Mouse (Mus musculus): ENCODE results near the gene Incenp. TPM values are rescaled to one million over a fixed set of nuclear protein-coding genes. Genes with fewer than 3 reads are reported as not detected.
A peak's percentile ranks its signal among the peaks of the same experiment; 100 is the strongest.
"Not testable (repeated sequence)": the region's sequence is repeated elsewhere in the genome, so short reads cannot be mapped to it uniquely, and the experiment has no call there.

Incenp gene
- polyA plus RNA-seq, 1 experiment from 2014 or later: 23.8 TPM

DNA sequence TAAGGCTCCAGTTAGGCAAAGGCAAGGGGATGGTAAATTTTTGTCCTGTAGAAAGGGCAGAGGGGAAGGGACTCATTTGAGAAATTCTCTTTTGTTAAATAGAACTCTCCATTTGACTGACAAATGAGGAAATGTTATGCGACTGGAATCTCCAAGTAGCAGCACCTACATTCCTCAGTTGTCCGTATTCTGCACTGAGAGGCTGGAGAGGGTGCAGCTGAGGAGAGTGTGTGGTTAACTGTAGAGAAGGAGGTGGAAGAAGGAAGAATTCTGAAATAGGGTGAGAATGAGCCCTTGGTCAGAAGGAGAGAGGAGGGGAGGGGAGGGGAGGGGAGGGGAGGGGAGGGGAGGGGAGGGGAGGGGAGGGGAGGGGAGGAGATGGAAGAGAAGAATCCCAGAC, 34.6 kb upstream of the Incenp start:
- H3K9me3 ChIP-seq (ENCODE audit: control insufficient read depth, low read length): no peaks in the 10 kb centered on the region
- no peaks in the 10 kb centered on the region for H3K4me1 ChIP-seq (replicated peaks; ENCODE audit: control insufficient read depth, insufficient read depth)
- H3K4me2 ChIP-seq (replicated peaks; ENCODE audit: low read depth): no peak overlapping the region
- no peak for DNase-seq (ENCODE audit: low spot score)
- H3K36me3 ChIP-seq (ENCODE audit: control insufficient read depth, insufficient read depth, low read length): no peaks in the 10 kb centered on the region
- H3K4me3 ChIP-seq (ENCODE audit: low read depth, low read length): no peak overlapping the region
- no peaks in the 10 kb centered on the region for H3K27me3 ChIP-seq (ENCODE audit: control insufficient read depth, insufficient read depth, low read length)
- H3K27ac ChIP-seq (replicated peaks): no peak overlapping the region
- ATAC-seq (ENCODE audit: low FRiP score, low TSS enrichment): no peak
- TF ChIP-seq EP300 (optimal IDR thresholded peaks at IDR 0.05): no peak
- no peak for TF ChIP-seq CTCF (IDR thresholded peaks at IDR 0.05; ENCODE audit: low read depth)
- WGBS: 55% methylated on average over 2 of the region's 2 CpGs
- H3K9ac ChIP-seq (ENCODE audit: low read length): no peak overlapping the region

- H3K4me1 ChIP-seq (replicated peaks; ENCODE audit: control insufficient read depth, insufficient read depth); H3K4me2 ChIP-seq (replicated peaks; ENCODE audit: low read depth); H3K36me3 ChIP-seq (ENCODE audit: control insufficient read depth, insufficient read depth, low read length); H3K27ac ChIP-seq (replicated peaks); H3K9ac ChIP-seq (ENCODE audit: low read length); H3K27me3 ChIP-seq (ENCODE audit: control insufficient read depth, insufficient read depth, low read length); H3K4me3 ChIP-seq (ENCODE audit: low read depth, low read length); H3K9me3 ChIP-seq (ENCODE audit: control insufficient read depth, low read length): not testable (repeated sequence)
- peak; percentile 38 for DNase-seq (ENCODE audit: low spot score)
- peak; percentile 93 for ATAC-seq (ENCODE audit: low FRiP score, low TSS enrichment)
- 50% methylated on average over 2 of the region's 2 CpGs for WGBS
Measured at GRCm38 (mm10) chr19:9931167-9931607, 31.8 kb upstream of the Incenp start.

- whole genome bisulfite sequencing: 70% methylated on average over 9 of the region's 9 CpGs
- no peaks in the 10 kb centered on the region for H3K36me3 ChIP-seq (ENCODE audit: control insufficient read depth, insufficient read depth, low read length)
- no peak for TF ChIP-seq EP300 (optimal IDR thresholded peaks at IDR 0.05)
- no peak for TF ChIP-seq CTCF (IDR thresholded peaks at IDR 0.05; ENCODE audit: low read depth)
- H3K4me3 ChIP-seq (ENCODE audit: low read depth, low read length): no peak overlapping the region
- DNase-seq (ENCODE audit: low spot score) (no peak), ATAC-seq (ENCODE audit: low FRiP score, low TSS enrichment) (no peak)
- H3K27me3 ChIP-seq (ENCODE audit: control insufficient read depth, insufficient read depth, low read length): no peaks in the 10 kb centered on the region
- H3K9ac ChIP-seq (ENCODE audit: low read length): no peak overlapping the region
- H3K4me1 ChIP-seq (replicated peaks; ENCODE audit: control insufficient read depth, insufficient read depth): no peaks in the 10 kb centered on the region
- no peak overlapping the region for H3K4me2 ChIP-seq (replicated peaks; ENCODE audit: low read depth)
- H3K27ac ChIP-seq (replicated peaks): no peak overlapping the region
- H3K9me3 ChIP-seq (ENCODE audit: control insufficient read depth, low read length): no peaks in the 10 kb centered on the region
Measured at GRCm38 (mm10) chr19:9928089-9928488, 28.7 kb upstream of the Incenp start.

- Histone ChIP-seq H3K27me3 (ENCODE audit: control insufficient read depth, insufficient read depth, low read length) (no peaks in the 10 kb centered on the region), H3K4me1 (replicated peaks; ENCODE audit: control insufficient read depth, insufficient read depth) (no peaks in the 10 kb centered on the region), H3K27ac (replicated peaks) (no peak overlapping the region), H3K9me3 (ENCODE audit: control insufficient read depth, low read length) (no peaks in the 10 kb centered on the region), H3K9ac (ENCODE audit: low read length) (no peak overlapping the region), H3K4me2 (replicated peaks; ENCODE audit: low read depth) (no peak overlapping the region), H3K36me3 (ENCODE audit: control insufficient read depth, insufficient read depth, low read length) (no peaks in the 10 kb centered on the region), H3K4me3 (ENCODE audit: low read depth, low read length) (no peak overlapping the region)
- WGBS: 54% methylated on average over 8 of the region's 8 CpGs
- no peak for ATAC-seq (ENCODE audit: low FRiP score, low TSS enrichment)
- no peak for TF ChIP-seq CTCF (IDR thresholded peaks at IDR 0.05; ENCODE audit: low read depth)
- no peak for TF ChIP-seq EP300 (optimal IDR thresholded peaks at IDR 0.05)
- no peak for DNase-seq (ENCODE audit: low spot score)
Measured at GRCm38 (mm10) chr19:9924769-9925272, 25.5 kb upstream of the Incenp start.

- DNase-seq (ENCODE audit: low spot score) (no peak), ATAC-seq (ENCODE audit: low FRiP score, low TSS enrichment) (peak; percentile 62)
- no peaks in the 10 kb centered on the region for H3K27me3 ChIP-seq (ENCODE audit: control insufficient read depth, insufficient read depth, low read length)
- no peak overlapping the region for H3K27ac ChIP-seq (replicated peaks)
- no peak overlapping the region for H3K4me3 ChIP-seq (ENCODE audit: low read depth, low read length)
- no peaks in the 10 kb centered on the region for H3K9me3 ChIP-seq (ENCODE audit: control insufficient read depth, low read length)
- no peak overlapping the region for H3K4me2 ChIP-seq (replicated peaks; ENCODE audit: low read depth)
- no peaks in the 10 kb centered on the region for H3K4me1 ChIP-seq (replicated peaks; ENCODE audit: control insufficient read depth, insufficient read depth)
- H3K36me3 ChIP-seq (ENCODE audit: control insufficient read depth, insufficient read depth, low read length): no peaks in the 10 kb centered on the region
- H3K9ac ChIP-seq (ENCODE audit: low read length): no peak overlapping the region
- WGBS: 28% methylated on average over 12 of the region's 13 CpGs
- TF ChIP-seq EP300 (optimal IDR thresholded peaks at IDR 0.05): no peak
- no peak for TF ChIP-seq CTCF (IDR thresholded peaks at IDR 0.05; ENCODE audit: low read depth)
Measured at GRCm38 (mm10) chr19:9924034-9924768, 24.9 kb upstream of the Incenp start.

- no peak overlapping the region for H3K4me3 ChIP-seq (ENCODE audit: low read depth, low read length)
- no peak for DNase-seq (ENCODE audit: low spot score)
Measured at GRCm38 (mm10) chr19:9923048-9923447, 23.7 kb upstream of the Incenp start.

More at GRCm38 (mm10) chr19:9923048-9923447, 23.7 kb upstream of the Incenp start:
- Histone ChIP-seq H3K9me3 (ENCODE audit: control insufficient read depth, low read length) (no peaks in the 10 kb centered on the region), H3K9ac (ENCODE audit: low read length) (no peak overlapping the region), H3K27me3 (ENCODE audit: control insufficient read depth, insufficient read depth, low read length) (no peaks in the 10 kb centered on the region), H3K36me3 (ENCODE audit: control insufficient read depth, insufficient read depth, low read length) (no peaks in the 10 kb centered on the region), H3K27ac (replicated peaks) (no peak overlapping the region), H3K4me1 (replicated peaks; ENCODE audit: control insufficient read depth, insufficient read depth) (no peaks in the 10 kb centered on the region), H3K4me2 (replicated peaks; ENCODE audit: low read depth) (no peak overlapping the region)
- no peak for TF ChIP-seq CTCF (IDR thresholded peaks at IDR 0.05; ENCODE audit: low read depth)
- TF ChIP-seq EP300 (optimal IDR thresholded peaks at IDR 0.05): no peak
- no peak for ATAC-seq (ENCODE audit: low FRiP score, low TSS enrichment)
